Mouse (Mus musculus): ENCODE data around the gene Fabp6. TPM values are rescaled to one million over a fixed set of nuclear protein-coding genes. Genes with fewer than 3 reads are reported as not detected.

The Fabp6 gene
- total RNA-seq, 2 experiments from 2014 or later: not detected

DNA sequence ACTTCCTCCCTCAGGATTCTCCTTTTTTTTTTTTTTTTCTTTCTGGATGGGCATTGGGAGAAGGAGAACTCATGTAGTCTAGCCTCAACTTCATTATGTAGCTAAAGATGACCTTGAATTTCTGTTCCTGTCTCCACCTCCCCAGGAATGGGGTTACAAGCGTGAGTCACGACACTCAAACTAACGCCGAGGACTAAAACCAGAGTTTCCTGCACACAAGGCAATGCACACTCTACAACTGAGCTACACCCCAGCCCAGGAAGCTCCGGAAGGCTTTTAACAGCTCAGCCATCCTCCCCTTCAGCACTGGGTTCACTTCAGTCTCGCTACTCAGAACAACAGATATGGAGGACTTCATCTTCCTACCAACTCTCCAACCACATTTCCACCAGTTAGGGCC lies 3.6 kb upstream of the Fabp6 start:
- no peak for DNase-seq
- intact Hi-C loops (cut with DNase I): no loop called here

DNA sequence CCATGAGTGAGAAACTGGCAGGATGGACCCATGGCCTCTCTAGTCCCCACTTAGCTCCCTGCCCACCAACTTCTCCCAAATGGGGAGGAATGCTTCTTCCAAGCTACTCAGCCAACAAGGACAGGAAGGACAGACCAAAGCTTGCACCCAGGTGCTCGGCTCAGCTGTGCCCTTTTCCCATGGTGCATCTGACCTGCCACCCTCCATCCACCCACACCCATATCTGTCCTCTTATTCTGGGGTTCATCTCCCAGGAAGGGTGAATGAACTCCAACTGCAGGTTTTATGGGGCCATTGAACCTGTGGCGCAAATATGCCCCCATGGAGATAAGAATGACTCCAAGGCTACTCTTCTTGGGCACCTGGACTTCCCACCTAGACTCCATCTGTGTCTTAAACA lies 2.9 kb upstream of the Fabp6 start:
- intact Hi-C loops (cut with DNase I): no loop called here

DNA sequence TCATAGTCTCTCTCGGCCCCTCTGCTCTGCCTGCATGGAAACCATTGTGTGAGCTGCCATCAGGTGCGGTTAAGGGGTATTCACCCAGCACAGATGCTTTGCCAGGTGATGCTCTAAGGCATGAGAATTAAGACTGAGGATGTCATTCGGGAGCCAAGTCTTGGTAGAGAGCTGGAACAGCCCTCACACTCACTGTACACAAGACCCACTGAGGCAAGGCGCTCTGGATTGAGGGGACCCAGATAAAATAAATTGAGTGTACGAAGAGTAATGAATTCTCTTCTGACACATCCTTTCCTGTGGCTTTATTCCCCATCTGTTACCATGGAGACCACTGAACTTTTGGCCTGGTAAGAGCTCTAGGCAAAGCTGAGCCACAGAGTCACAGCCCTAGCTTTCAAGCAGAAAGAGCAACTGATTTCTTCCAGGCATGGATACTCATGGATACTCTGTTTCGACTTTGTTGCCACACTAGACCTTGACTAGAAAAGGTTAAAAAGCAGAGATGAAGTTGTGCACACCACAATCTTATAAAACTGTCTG lies 11.7 kb downstream of the Fabp6 start:
- no peak for DNase-seq
- intact Hi-C loops (cut with DNase I): no loop called here

More for the DNA sequence above, 2.9 kb upstream of the Fabp6 start:
- DNase-seq: no peak

DNA sequence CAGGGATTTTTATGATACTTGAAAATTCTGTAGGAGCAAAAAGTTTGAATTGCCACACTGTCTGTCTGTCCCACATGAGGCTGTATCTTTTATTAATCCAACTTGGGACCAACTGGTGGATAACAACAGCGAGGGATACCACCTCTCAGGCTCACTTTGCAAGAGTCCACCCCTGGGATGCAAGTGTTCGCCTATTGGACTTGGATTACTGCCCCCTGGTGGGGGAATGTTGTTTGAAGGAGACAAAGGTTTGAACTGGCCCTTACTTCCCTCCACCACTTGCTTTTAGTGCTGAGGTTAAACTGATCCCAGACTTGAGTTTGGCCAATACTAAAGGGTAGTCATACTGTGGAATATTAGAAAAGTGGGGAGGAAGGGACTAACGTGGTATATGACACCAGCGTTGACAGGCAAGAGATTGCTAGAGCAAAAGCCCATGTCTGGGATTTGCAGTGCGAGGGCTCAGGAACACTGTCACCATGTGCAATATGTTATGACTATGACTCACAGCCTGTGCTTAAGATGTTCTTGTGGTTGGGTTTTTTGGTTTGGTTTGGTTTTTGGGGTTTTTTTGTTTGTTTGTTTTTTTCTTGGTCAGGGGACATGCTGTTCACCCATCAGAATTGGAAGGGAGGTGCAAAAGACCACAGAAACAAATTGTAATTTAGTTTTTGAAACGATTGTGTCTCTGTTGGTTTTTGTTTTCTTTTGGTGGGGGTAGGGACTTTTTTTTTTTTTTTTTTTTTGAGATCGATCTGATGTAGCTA lies 14.8 kb downstream of the Fabp6 start, which contains the start of gene 4933415A04Rik:
Gene 4933415A04Rik, plus strand, starts transcription at position 717 of the 767 bp plus-strand sequence.
- DNase-seq: peak; percentile 80
- intact Hi-C loops (cut with DNase I): loop anchor here (1.0 to 2.0 kb wide), 2 partner anchors 58 to 92 kb away; partner anchors contain the start of gene Ccnjl

DNA sequence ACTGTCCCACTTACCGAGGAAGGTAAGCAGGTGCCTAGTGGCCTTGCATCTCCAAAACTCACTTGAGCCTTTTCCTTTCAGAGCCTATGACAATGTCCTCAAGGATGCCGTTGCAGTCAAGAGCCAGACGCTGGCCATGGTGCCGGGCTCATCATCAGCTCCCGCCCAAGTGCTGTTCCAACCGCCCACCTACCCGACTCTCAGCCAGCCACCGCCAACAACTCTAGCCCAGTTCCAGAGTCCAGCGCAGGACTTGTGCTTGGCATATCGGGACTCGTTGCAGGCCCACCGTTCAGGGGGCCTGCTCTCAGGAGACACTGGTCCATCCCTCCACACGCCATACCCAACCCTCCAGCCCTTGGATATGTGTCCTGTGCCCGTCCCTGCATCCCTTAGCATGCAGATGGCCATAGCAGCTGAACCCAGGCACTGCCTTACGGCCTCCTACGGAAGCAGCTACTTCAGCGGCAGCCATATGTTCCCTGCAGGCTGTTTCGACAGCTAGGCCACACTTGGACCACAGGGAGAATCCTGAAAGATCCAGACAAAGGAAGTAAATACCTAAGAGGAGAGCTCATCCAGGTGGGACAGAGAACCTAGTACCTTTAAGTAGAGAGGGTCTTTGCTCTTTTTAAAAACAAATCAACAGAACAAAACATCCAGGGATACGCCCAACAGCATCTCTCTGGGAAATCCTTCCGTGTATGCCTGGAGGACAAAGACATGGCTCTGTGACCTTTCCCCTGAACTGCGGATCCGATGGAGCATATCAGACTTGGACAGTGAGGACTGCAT lies 15.9 kb downstream of the Fabp6 start:
- intact Hi-C loops (cut with DNase I): loop anchor here (1.0 to 2.0 kb wide), 2 partner anchors 57 to 91 kb away; partner anchors contain the start of gene Ccnjl
- no peak for DNase-seq

DNA sequence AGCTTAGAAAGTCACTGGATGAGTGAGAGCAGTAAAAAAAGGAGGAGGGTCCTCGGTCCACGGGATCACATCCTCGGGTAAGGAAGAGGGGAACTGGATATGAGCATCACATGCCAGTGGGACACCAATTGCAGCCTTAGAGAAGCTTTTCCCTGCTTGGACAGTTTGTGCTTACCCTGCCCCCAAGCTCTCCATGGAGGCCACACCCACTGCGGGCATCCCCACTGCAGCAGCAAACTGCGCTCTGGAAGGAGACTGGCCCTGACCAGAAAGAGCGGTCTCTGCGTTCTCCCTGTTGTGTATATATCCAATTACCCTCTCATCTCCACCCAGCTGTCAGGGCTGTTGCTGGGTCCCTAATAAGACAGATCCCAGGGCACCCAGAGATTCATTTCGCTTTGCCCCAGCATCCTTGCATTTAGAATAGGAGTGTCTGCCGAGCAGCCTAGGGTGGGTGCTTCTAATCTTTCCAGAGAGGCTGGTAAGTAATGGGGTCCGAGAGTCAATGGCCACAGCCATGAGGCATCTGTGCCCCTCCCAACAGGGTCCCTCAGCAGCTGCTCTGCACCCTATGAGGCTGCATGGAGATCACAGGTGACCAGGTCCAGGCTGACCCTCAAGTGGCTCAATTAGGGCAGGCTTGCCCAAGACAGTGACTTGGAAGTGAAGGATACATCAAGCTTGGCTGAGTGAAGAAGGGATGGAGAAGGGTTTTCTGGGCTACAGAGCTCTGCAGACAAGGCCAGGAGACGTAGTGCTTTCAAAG lies 23.4 kb downstream of the Fabp6 start:
- DNase-seq: no peak
- intact Hi-C loops (cut with DNase I): no loop called here

DNA sequence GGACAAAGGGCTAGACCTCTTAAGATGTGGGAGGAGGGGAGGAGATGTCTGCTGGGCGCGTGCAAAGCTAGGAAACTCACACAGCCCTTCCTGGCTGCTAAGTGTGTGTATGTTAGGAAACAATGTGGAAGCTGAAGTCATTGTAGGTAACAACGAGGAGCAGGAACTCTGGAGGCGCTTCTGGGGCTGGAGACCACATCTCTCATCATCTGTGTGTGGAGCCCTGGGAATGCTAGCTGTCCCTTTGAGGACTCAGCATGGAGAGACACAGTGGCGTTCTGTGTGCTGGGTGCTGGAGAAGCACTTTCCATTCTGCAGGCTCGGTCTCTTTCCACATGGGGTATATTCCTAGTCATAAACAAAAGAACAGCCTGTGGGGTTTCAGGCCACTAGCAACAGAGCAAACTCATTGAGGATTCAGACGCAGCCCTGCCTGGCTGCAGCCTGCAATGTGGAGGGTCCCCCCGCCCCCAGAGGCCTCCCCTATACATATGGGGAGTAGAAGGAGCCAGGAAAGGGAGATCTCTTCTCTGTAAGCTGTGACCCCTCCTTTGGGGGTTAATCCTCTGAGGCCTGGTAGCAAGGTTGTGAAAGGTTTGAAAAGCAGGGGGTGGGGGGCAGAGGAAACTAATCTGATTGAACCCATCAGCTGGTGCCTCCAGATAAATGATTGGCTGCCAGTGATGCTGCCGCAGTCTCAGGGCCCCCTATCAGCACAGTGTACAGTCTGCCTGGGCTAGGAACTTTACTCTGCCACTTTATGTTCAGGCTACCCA lies 25.8 kb downstream of the Fabp6 start:
- no peak for DNase-seq
- intact Hi-C loops (cut with DNase I): no loop called here

DNA sequence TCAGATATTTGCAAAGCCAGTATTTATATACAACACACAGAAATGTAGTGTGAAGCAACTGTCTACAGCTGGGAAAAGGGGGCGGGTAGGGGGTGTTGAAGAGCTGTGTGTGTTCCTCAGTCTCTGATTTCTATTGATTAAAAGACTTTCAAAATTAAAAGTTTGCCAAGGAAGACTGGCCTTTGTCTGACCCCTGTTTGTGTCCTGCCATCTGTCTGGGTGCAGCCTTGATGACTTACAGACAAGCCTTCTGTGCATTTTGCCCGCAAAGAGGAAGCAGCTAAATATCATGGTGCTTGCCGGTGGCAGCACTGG lies 26.3 kb downstream of the Fabp6 start:
- DNase-seq: no peak
- intact Hi-C loops (cut with DNase I): no loop called here

DNA sequence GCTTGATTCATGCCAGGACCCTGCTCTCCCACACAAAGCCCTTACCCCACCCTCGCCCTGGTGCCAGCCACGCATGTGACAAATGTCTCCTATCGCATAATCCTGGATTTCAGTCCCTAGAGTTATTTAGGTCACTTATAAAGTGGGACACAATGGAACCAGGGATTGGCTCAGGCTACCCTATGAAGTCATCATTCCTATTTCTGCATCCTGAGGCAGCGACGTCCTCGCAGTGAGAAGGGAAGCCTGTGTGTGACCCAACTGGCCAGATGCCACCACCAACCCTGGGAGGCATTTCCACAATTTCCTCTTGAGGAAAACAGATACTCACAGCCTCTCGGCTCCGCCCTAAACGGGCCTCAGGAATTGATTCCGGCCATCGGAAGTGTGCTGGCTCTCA lies 31.7 kb downstream of the Fabp6 start:
- peak; percentile 79 to 81 for DNase-seq
- intact Hi-C loops (cut with DNase I): loop anchor here (2.0 to 5.0 kb wide), 2 partner anchors 21 to 42 kb away; partner anchors contain the start of gene Ccnjl

DNA sequence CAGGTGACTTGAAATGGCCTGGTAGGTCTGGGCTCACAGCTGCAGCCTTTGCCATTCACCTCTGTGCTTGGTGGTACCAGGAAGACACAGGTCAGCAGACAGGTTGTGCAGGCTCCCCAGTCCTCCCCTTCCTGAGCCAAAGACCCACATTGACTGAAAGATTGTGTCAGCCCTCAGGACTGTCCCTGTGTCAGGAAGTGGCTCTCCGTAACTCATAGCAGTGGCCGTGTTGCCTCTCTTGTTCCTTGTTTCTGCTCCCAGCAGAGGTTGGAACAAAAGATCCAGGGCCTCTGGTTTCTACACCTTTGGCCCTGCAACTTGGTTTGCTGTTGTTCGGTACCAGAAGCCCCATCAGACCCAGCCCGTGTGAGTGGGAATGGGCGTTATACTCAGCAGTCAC lies 32.2 kb downstream of the Fabp6 start:
- intact Hi-C loops (cut with DNase I): loop anchor here (2.0 to 5.0 kb wide), 2 partner anchors 20 to 42 kb away; partner anchors contain the start of gene Ccnjl
- no peak for DNase-seq

DNA sequence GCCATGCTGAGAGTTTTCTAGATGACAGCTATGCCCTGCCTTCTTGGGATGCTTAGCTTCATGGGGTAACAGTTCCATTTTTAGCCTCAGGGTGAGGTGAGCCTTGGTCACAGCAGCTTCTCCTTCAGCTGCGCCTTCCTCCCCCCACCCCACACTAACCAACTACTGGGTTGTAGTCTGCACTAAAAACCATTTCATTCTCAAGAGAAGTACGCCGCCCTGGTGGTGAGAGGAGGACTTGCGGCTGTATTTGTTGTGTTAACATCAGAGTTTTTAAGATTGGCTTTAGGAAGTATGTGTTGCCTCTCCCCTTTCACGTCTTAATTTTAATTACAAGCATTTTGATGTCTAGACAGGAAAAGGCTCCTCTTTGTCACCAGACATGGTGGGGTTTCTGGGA lies 33.1 kb downstream of the Fabp6 start:
- intact Hi-C loops (cut with DNase I): loop anchor here (2.0 to 5.0 kb wide), 2 partner anchors 19 to 41 kb away; partner anchors contain the start of gene Ccnjl
- peak in 1 of 2 experiments; percentile 44 for DNase-seq

DNA sequence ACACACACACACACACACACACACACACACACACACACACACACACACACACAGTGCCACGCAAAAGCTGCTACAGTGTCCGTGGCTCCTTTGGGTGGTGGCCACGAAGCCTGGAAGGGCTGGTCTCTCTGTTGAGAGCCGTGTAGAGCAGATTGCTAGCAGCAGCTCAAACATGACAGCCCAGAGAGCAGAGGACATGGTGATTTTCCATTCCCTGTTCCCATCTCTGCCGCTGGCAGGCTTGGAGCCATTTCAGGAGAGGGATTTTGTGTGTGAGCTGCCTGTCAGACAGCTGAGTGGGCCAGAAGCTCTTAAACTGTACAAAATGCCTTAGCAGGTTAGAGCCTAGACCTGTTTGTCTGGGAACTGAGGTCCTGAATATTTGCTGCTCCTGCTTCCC lies 34.6 kb downstream of the Fabp6 start:
- DNase-seq: no peak
- intact Hi-C loops (cut with DNase I): loop anchor here (5.0 kb wide), 1 partner anchor 39 kb away; the partner anchor contains the start of gene Ccnjl

DNA sequence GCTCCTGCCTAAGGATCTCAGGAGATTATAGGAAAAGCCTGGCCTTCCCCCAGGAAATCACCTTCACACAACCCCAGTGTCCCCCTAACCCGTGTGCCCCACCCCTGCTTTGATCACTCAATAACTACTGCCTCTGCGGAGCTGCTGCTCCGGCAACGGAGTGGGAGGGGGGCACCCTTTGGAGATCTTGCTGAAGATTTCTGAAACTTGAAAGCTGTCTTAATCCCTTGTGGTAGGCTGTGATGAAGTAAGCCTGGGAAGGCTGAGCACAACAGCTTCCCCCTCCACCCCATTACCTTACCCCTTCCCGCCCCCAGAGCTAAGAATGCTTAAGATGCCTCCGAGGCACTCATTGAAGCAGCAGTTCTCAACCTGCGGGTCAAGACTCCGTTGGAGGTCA lies 35.5 kb downstream of the Fabp6 start:
- intact Hi-C loops (cut with DNase I): loop anchor here (5.0 kb wide), 1 partner anchor 39 kb away; the partner anchor contains the start of gene Ccnjl
- no peak for DNase-seq

DNA sequence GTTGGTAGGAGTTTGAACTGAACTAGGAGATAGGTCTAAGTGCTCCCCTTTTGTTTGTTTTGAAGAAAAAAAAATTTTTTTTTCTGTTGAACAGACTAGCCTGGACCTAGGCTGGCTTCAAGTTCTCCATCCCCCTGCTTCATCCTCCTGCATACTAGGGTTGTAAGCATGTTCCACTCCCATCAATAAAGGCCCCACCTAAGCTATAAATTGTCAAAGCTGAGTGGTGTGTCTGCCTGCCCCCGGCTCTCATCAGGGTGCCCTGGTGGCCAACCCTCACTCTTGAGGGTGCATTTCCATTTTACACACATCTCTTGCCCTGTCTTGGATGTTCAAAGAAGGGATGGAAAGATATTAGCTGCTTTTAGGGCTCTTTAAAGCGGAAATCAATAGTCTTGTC lies 35.9 kb downstream of the Fabp6 start:
- no peak for DNase-seq
- intact Hi-C loops (cut with DNase I): loop anchor here (5.0 kb wide), 1 partner anchor 38 kb away; the partner anchor contains the start of gene Ccnjl

DNA sequence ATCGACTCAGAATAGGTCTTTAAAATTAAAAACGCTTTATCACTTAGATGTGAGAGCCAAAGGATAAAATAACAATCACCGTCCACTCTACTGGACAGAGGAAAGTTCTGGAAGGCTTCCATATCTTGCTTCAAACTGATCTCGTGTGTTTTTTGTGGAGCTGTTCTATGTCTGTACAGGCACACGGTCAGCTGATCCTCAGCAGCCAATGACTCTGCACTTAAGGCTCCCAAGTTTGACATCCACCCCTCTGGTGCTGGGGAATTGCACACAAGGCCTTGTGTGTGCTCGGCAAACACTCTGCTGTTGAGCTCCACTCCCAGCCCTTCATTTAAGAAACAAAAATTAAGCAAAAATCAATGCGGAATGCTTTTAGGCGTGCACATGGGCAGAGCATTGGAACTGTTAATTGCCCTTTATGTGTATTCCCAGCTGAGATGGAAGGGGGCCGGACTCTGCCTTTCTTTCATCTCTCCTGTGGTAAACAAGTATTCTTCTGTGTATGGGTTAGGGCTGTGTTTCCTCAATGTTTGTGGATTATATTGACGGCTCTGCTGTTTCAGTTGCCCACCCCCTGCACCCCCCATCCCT lies 37.6 kb downstream of the Fabp6 start:
- intact Hi-C loops (cut with DNase I): no loop called here
- DNase-seq: no peak

DNA sequence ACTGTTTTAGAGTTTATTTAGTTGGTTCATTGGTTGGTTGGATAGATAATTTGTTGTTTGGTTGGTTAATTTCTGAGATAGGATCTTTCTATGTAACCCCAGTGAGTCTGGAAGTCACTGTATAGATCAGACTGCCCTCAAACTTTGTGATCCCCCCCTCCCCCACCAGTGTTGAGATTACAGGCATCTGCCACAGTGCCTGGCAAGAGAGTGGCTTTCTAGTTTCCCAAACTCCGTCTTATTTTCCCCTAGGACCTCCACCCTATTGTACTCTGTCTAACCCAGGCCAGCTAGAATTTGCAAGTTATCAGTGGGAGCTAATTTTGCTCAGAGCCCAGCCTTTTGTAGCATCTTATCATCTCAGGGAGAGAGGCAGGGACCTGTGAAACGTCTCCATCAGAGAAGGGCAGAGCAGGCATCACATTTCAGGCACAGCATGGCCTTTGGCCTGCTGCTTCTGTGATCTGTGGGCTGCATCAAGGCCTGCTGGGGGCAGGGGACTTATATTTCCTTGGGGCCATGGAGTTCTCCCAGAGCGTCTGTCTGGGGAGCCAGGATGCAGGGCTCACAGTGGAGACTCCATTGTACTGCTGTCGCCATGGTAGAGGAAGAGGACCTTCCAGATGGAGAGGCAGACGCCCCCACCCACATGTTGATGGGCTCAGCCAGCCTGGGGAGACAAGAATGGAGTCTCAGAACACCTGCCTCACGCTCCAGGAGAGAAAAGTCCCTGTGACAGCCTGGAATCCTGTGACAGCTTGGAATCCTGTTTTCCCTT lies 41.6 kb downstream of the Fabp6 start:
- intact Hi-C loops (cut with DNase I): no loop called here

DNA sequence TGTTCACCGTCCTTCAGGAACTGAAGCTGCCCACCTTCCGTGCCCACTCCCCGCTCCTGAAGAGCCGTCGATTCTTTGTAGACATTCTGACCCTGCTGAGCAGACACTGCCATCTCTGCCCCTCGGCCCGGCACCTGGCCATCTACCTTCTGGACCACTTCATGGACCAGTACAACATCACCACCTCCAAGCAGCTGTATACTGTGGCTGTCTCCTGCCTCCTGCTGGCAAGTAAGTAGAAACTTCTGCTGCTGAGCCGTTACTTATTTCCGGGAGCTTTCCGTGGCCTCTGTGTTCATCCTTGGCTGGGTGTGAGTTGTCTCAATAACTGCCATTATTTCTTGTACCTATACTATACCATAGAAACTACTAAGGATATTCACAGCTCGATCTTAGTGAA lies 44.8 kb downstream of the Fabp6 start:
- intact Hi-C loops (cut with DNase I): loop anchor here (1.0 kb wide), 1 partner anchor 62 kb away; no protein-coding TSS in a partner anchor
- no peak for DNase-seq

More for the DNA sequence above, 41.6 kb downstream of the Fabp6 start:
- DNase-seq: no peak

DNA sequence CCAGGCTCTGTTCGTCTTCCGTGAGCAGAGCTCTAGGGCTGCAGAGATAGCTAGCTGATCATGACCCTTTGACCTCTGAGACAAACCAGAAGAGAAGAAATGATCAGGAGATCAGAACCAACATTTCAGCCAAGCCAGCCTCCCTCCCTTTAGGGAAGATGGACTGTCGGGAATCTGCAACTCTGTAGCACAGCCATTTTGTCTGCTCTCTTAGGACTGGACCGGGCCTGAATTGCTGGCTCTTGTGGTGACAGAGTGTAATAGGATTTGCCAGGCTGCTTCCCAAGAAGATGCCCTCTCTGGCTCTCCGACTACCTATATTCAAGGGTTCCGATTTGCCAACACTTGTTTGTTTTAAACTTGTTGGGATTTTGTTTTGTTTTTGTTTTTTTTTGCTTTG lies 48.7 kb downstream of the Fabp6 start:
- intact Hi-C loops (cut with DNase I): no loop called here
- DNase-seq: no peak
